Mouse (Mus musculus): Measurements from ENCODE around the gene Ttll13. TPM values are rescaled to one million over a fixed set of nuclear protein-coding genes. Genes with fewer than 3 reads are reported as not detected.

Ttll13 gene
- 0.79 and 1.2 TPM in 2 replicates for polyA plus RNA-seq (2012; rRNA removed)

- TF ChIP-seq CTCF (IDR thresholded peaks at IDR 0.05; ENCODE audit: borderline replicate concordance, extremely low read depth, insufficient read depth, insufficient read length): peak; percentile 51; the same call in 1 of the 2 replicates
- peak; percentile 69; the same call in 1 of the 2 replicates for TF ChIP-seq POLR2A (IDR thresholded peaks at IDR 0.05; ENCODE audit: borderline replicate concordance, extremely low read depth, insufficient read depth, insufficient read length, poor library complexity, severe bottlenecking)
- peak; percentile 100 for DNase-seq (ENCODE audit: low read depth)
Measured at GRCm38 (mm10) chr7:80246148-80246721, at the start of gene Ttll13. TSS of gene Ttll13 (plus strand) at chr7:80246376.

- peak; percentile 54 for DNase-seq (ENCODE audit: low read depth)
Measured at GRCm38 (mm10) chr7:80197371-80197770, 48.8 kb upstream of the Ttll13 start.

GRCm38 (mm10) chr7:80197941-80198778 is 48.0 kb upstream of the Ttll13 start:
- TF ChIP-seq POLR2A (IDR thresholded peaks at IDR 0.05; ENCODE audit: borderline replicate concordance, extremely low read depth, insufficient read depth, insufficient read length, poor library complexity, severe bottlenecking): peak; percentile 54
- no peak for TF ChIP-seq CTCF (IDR thresholded peaks at IDR 0.05; ENCODE audit: borderline replicate concordance, extremely low read depth, insufficient read depth, insufficient read length)

More at GRCm38 (mm10) chr7:80197371-80197770, 48.8 kb upstream of the Ttll13 start:
- TF ChIP-seq POLR2A (IDR thresholded peaks at IDR 0.05; ENCODE audit: borderline replicate concordance, extremely low read depth, insufficient read depth, insufficient read length, poor library complexity, severe bottlenecking): no peak
- TF ChIP-seq CTCF (IDR thresholded peaks at IDR 0.05; ENCODE audit: borderline replicate concordance, extremely low read depth, insufficient read depth, insufficient read length): no peak

DNA sequence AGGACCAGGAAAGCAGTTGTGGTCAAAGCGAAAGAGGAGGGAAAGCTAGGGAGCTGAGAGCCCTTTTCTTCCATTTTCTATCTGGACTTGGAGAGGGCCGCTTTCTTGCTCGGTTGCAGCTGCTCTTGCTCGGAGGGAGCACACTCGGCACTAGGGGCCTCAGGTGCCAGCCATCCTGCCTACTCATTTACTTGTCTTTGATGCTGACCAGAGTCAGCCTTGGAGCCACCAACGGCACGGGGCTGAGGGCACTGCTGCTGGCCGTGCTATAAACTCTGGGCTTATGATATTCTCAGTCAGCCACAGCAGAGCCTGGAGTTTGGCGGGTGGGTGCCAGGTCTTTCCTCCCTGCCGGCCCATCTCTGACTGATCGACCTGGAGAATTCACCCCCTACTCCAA is 47.3 kb upstream of the Ttll13 start:
- no peak for DNase-seq (ENCODE audit: low read depth)
- no peak for TF ChIP-seq POLR2A (IDR thresholded peaks at IDR 0.05; ENCODE audit: borderline replicate concordance, extremely low read depth, insufficient read depth, insufficient read length, poor library complexity, severe bottlenecking)
- no peak for TF ChIP-seq CTCF (IDR thresholded peaks at IDR 0.05; ENCODE audit: borderline replicate concordance, extremely low read depth, insufficient read depth, insufficient read length)

More at GRCm38 (mm10) chr7:80197941-80198778, 48.0 kb upstream of the Ttll13 start:
- DNase-seq (ENCODE audit: low read depth): peak; percentile 95

DNA sequence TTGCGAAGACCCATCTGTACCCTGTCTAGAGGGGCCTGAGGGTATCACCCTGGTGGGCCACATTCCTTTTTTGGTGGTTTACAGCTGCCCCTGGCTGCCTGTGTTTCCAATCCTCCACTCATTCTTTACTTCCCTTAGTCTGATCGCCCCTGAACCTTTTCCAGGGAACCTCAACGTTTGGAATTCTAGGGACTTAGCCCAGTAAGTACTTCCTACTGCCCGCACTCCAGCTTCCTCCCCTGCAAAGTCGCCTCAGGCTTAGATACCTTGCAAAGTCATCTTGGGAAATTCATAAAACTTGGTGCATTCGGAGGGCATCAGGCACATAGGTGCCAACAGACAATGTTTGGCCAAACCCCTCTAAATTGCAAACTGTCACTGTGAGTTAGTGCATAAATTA is 46.9 kb upstream of the Ttll13 start:
- no peak for DNase-seq (ENCODE audit: low read depth)
- TF ChIP-seq POLR2A (IDR thresholded peaks at IDR 0.05; ENCODE audit: borderline replicate concordance, extremely low read depth, insufficient read depth, insufficient read length, poor library complexity, severe bottlenecking) (no peak), CTCF (IDR thresholded peaks at IDR 0.05; ENCODE audit: borderline replicate concordance, extremely low read depth, insufficient read depth, insufficient read length) (no peak)

GRCm38 (mm10) chr7:80199851-80200587 is 46.2 kb upstream of the Ttll13 start:
- TF ChIP-seq POLR2A (IDR thresholded peaks at IDR 0.05; ENCODE audit: borderline replicate concordance, extremely low read depth, insufficient read depth, insufficient read length, poor library complexity, severe bottlenecking) (no peak), CTCF (IDR thresholded peaks at IDR 0.05; ENCODE audit: borderline replicate concordance, extremely low read depth, insufficient read depth, insufficient read length) (no peak)
- no peak for DNase-seq (ENCODE audit: low read depth)

- TF ChIP-seq CTCF (IDR thresholded peaks at IDR 0.05; ENCODE audit: borderline replicate concordance, extremely low read depth, insufficient read depth, insufficient read length): no peak
- no peak for TF ChIP-seq POLR2A (IDR thresholded peaks at IDR 0.05; ENCODE audit: borderline replicate concordance, extremely low read depth, insufficient read depth, insufficient read length, poor library complexity, severe bottlenecking)
- DNase-seq (ENCODE audit: low read depth): no peak
Measured at GRCm38 (mm10) chr7:80200588-80200945, 45.6 kb upstream of the Ttll13 start.

DNA sequence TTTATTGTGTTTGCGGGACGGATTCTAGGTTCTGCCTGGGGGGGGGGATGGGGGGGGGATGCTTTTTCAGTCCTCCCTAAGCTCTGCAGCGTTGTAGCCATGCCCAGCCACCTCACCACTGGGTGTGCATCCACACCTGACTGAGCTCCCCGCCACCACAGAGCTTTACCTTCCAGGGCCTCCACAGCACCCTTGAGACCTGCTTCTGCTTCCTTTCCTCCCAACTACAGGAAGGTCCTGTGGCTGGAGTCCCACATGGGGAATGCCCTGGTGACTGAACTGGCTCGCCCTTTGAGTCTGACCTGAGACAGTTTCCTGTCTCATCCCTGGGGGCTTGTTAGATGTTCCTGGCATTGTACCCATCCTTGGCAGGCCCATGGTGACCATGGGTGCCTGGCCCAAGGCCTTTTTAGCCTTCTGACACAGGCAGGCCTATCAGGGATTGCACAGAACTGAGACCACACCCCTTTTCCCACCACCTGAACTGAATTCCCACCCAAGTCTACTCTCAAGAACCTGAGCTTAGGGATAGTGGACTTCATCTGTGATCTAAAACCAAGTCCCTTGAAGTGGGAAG is 45.1 kb upstream of the Ttll13 start:
- TF ChIP-seq CTCF (IDR thresholded peaks at IDR 0.05; ENCODE audit: borderline replicate concordance, extremely low read depth, insufficient read depth, insufficient read length) (no peak), POLR2A (IDR thresholded peaks at IDR 0.05; ENCODE audit: borderline replicate concordance, extremely low read depth, insufficient read depth, insufficient read length, poor library complexity, severe bottlenecking) (no peak)
- DNase-seq (ENCODE audit: low read depth): no peak

- TF ChIP-seq POLR2A (IDR thresholded peaks at IDR 0.05; ENCODE audit: borderline replicate concordance, extremely low read depth, insufficient read depth, insufficient read length, poor library complexity, severe bottlenecking) (no peak), CTCF (IDR thresholded peaks at IDR 0.05; ENCODE audit: borderline replicate concordance, extremely low read depth, insufficient read depth, insufficient read length) (no peak)
- DNase-seq (ENCODE audit: low read depth): peak; percentile 78
Measured at GRCm38 (mm10) chr7:80201888-80202540, 44.2 kb upstream of the Ttll13 start.

DNA sequence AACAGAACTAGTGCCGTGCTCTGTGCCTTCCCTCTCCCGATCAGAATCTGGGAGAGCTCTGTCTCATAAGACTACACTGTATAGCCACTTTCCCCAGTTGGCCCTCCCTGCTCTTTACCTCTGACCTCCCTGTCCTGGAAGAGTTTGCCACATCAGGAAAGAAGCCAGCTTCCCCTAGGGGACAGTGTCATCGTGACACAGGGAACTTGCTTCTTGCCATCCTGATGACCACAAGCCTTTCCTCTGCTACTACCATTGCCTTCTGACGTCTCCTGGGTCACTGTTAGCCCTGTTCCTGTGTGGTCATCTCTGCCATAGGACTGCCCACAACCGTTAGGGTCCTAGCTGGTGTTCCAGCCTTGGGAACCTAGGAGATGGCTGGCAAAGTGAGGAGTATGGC is 43.2 kb upstream of the Ttll13 start:
- DNase-seq (ENCODE audit: low read depth): no peak
- TF ChIP-seq POLR2A (IDR thresholded peaks at IDR 0.05; ENCODE audit: borderline replicate concordance, extremely low read depth, insufficient read depth, insufficient read length, poor library complexity, severe bottlenecking) (no peak), CTCF (IDR thresholded peaks at IDR 0.05; ENCODE audit: borderline replicate concordance, extremely low read depth, insufficient read depth, insufficient read length) (no peak)

All from brain, embryonic 14.5 days (tissue).